Mouse (Mus musculus): ENCODE measurements around the gene Rasgef1b. TPM values are rescaled to one million over a fixed set of nuclear protein-coding genes. Genes with fewer than 3 reads are reported as not detected.

Gene Rasgef1b
- polyA plus RNA-seq, 1 experiment from 2014 or later: 12.0 TPM

DNA sequence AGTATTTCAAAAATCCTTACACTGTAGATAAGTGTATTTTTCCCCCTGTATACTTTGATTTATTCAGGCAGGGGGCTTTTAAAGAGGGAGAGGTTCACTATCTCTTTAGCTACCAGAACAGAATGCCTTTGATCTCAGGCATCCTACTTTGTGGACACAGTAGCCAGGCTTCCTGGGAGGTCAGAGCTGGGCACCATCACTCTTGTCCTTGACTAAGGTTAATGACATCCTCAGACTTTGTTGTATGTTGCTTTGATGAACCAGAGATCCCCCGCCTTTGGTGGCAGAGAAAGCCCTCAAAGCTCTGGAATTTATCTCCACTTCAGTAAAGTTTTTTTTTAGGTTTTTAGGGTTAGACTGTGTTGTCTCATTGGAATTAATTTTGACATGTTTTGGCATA, 343.8 kb downstream of the Rasgef1b start:
- WGBS: 59% methylated on average over 1 of the region's 1 CpGs
- no peaks in the 10 kb centered on the region for H3K36me3 ChIP-seq
- H3K9me3 ChIP-seq: no peaks in the 10 kb centered on the region
- H3K27me3 ChIP-seq (replicated peaks): no peaks in the 10 kb centered on the region
- ATAC-seq (ENCODE audit: insufficient read depth, low FRiP score, low read depth): no peak
- H3K4me3 ChIP-seq (replicated peaks): no peak overlapping the region
- no peak overlapping the region for H3K9ac ChIP-seq
- no peak overlapping the region for H3K4me2 ChIP-seq
- no peak overlapping the region for H3K27ac ChIP-seq
- H3K4me1 ChIP-seq: peaks cover 13% of the 10 kb centered on the region; the same call in 1 of the 2 replicates

DNA sequence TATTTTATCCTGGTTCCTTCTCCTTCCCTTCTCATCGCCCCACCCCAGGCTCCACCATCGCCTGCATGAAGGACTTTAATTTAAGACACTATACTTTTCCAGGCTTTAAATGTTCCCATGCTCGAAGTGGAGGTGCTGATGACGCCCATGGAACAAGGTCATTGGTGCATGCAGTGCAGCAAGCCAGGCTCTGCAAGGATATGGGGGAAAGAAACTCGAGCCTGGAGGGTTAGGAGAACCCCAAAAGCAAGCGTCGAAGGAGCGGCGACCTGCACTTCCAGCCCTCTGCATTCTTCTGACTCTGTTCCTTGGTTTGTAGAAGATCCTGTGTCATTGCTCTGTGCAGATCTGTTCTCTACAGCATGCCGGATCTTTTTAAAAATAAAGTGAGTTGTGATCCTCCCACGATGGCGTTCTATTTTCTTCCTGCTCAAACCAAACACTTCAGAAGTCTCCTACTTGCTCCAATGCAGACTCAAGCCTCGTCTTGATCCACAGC, 345.0 kb downstream of the Rasgef1b start:
- H3K27me3 ChIP-seq (replicated peaks): no peaks in the 10 kb centered on the region
- no peak overlapping the region for H3K4me3 ChIP-seq (replicated peaks)
- H3K4me2 ChIP-seq: no peak overlapping the region
- 80% methylated on average over 13 of the region's 13 CpGs for WGBS
- H3K9ac ChIP-seq: no peak overlapping the region
- no peaks in the 10 kb centered on the region for H3K36me3 ChIP-seq
- H3K27ac ChIP-seq: no peak overlapping the region
- ATAC-seq (ENCODE audit: insufficient read depth, low FRiP score, low read depth): no peak
- H3K9me3 ChIP-seq: no peaks in the 10 kb centered on the region
- H3K4me1 ChIP-seq: peaks cover 16% of the 10 kb centered on the region

DNA sequence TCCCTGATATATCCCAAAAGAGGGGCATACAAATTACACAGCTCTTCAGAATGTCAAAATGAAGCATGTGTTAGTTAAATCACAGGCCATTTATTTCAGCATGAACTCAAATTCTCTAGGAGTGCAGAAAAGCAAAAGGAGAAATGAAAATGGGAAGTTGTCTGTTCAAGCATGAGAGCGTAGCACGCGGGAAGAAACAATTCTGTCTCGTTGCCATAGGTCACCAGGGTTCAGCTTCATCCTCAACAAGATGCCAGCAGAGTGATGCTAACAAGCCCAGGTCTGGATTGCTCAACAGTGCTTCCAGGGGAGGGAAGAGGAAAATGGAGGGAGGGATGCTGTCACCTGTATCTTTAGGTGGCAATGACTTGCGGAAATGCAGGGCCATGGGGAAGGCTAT, 346.1 kb downstream of the Rasgef1b start:
- Histone ChIP-seq H3K4me3 (replicated peaks) (no peak overlapping the region), H3K27ac (no peak overlapping the region), H3K4me2 (no peak overlapping the region), H3K27me3 (replicated peaks) (no peaks in the 10 kb centered on the region), H3K9ac (no peak overlapping the region), H3K36me3 (no peaks in the 10 kb centered on the region), H3K4me1 (peaks cover 12% of the 10 kb centered on the region), H3K9me3 (no peaks in the 10 kb centered on the region)
- no peak for ATAC-seq (ENCODE audit: insufficient read depth, low FRiP score, low read depth)
- WGBS: 59% methylated on average over 5 of the region's 5 CpGs

DNA sequence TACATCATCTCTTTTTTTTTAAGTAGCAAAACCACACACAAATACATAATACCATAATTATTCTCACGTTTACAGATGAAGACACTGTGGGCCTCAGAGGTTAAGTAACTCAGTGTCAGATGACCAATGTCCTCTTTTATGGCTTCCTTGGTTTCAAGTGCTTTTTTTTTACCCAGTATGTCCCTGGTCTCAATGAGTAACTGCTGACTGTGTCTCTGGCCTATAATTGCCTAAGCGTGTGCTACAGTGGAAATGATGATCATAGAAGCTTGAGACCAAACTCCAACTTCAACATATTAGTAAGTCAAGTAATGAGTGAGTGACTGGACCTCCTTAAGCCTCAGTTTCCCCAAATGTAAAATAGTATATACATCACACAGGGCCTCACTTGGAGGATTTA, 347.2 kb downstream of the Rasgef1b start:
- Histone ChIP-seq H3K27ac (no peak overlapping the region), H3K9ac (no peak overlapping the region), H3K27me3 (replicated peaks) (no peaks in the 10 kb centered on the region), H3K4me1 (peaks cover 12% of the 10 kb centered on the region), H3K36me3 (no peaks in the 10 kb centered on the region), H3K4me2 (no peak overlapping the region), H3K9me3 (no peaks in the 10 kb centered on the region), H3K4me3 (replicated peaks) (no peak overlapping the region)
- ATAC-seq (ENCODE audit: insufficient read depth, low FRiP score, low read depth): no peak
- 80% methylated on average over 2 of the region's 2 CpGs for WGBS

DNA sequence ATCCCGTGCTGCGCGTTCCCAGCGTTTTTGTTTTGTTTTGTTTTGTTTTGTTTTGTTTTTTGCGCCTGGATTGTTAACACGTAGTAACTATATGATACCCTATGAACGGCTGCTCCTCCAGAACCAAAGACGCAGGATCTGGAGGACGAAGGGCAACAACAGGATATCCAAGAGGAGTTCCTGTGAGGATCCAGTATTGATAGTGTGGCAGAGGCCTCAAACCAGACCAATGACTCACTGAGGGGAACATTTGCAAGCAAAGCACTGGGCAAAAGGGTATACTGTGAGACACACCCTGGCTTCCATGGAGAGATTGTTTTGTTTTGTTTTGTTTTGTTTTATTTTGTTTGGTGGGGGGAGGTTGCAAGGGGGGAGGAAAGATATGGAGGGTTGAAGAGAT, 348.0 kb downstream of the Rasgef1b start:
- no peak for ATAC-seq (ENCODE audit: insufficient read depth, low FRiP score, low read depth)
- Histone ChIP-seq H3K9ac (no peak overlapping the region), H3K36me3 (no peaks in the 10 kb centered on the region), H3K4me2 (no peak overlapping the region), H3K4me3 (replicated peaks) (no peak overlapping the region), H3K27ac (no peak overlapping the region), H3K27me3 (replicated peaks) (no peaks in the 10 kb centered on the region), H3K4me1 (peaks cover 12% of the 10 kb centered on the region), H3K9me3 (no peaks in the 10 kb centered on the region)
- 91% methylated on average over 9 of the region's 9 CpGs for WGBS

DNA sequence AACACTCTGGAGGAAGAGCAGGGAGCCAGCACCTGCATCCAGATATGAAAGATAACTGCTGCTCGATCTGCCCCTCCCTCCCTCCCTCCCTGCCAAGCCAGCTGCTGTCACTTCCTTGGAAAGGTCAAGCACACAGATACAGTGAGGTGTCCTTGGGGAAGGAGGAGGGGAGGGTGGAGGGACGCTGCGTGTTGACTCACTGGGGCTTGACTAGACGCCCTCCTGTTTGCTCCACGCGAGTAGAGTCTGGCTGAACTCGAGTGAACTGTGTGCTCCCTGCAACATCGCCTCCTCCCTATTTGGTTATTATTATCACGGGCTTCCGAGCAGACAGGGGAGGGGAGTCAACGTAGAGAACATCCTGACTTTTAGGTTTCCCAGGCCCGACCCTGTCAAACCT, 348.7 kb downstream of the Rasgef1b start:
- H3K9ac ChIP-seq: no peak overlapping the region
- H3K4me2 ChIP-seq: no peak overlapping the region
- no peaks in the 10 kb centered on the region for H3K9me3 ChIP-seq
- no peaks in the 10 kb centered on the region for H3K27me3 ChIP-seq (replicated peaks)
- H3K27ac ChIP-seq: no peak overlapping the region
- WGBS: 15% methylated on average over 12 of the region's 12 CpGs
- no peaks in the 10 kb centered on the region for H3K36me3 ChIP-seq
- no peak overlapping the region for H3K4me3 ChIP-seq (replicated peaks)
- H3K4me1 ChIP-seq: peaks cover 12% of the 10 kb centered on the region
- ATAC-seq (ENCODE audit: insufficient read depth, low FRiP score, low read depth): peak; percentile 35; the same call in 1 of the 2 replicates

DNA sequence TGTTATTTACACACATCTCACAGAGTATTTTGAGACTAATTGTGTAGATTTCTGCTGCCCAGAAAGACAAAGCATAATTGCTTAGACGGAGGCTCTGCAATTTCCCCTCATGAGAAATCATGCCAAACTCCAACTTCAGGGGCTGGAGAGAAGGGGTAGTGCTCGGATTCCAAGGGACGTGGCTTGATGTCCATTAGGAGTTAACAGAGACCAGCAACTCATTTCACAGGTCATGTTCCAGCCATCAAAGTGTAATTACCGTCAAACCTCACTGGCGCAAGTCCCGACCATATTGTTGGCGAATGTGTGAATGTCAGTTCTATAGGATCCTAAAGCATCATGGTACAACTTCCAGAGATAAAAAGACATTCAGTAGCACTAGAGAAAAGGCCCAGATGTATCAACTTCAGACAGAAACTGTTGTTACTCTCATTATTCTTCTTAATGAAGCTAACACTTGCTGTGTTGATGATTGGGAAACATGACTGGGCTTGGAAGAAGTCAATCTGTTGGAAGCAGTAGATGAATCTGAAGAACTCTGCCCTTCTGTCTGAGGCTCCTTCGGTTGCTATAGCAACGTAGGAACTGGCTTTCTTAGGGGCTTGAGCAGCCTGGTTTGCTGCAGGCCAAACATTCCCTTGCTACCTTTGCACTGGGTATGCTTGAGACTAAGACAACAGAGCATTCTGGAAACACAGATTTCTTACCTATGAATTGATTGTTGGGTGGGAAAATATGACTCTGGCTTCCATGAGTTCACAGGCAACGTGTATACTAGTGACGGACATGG, 350.2 kb downstream of the Rasgef1b start:
- H3K4me1 ChIP-seq: peaks cover 12% of the 10 kb centered on the region
- no peaks in the 10 kb centered on the region for H3K36me3 ChIP-seq
- no peaks in the 10 kb centered on the region for H3K27me3 ChIP-seq (replicated peaks)
- no peak overlapping the region for H3K9ac ChIP-seq
- H3K4me2 ChIP-seq: no peak overlapping the region
- no peak overlapping the region for H3K27ac ChIP-seq
- ATAC-seq (ENCODE audit: insufficient read depth, low FRiP score, low read depth): no peak
- H3K4me3 ChIP-seq (replicated peaks): no peak overlapping the region
- no peaks in the 10 kb centered on the region for H3K9me3 ChIP-seq
- 76% methylated on average over 11 of the region's 11 CpGs for WGBS

DNA sequence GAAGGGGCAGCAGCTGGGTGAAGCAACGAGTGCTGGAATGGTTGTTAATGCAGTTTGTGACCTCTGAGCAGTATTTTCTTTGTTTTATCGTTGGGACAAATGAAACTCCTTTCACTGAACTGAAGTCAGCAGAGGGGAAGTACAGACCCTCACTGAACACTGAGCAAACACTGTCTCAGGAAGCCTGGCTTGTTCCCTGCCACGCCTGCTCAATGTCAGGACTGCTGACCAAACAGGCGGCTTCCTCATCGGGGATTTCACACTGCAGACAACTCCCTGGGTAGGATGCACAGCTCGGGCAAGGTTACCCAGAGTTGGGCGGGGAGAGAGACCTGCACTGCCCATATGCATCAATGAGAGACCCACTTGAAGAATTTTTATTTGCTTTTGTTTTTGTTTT, 353.1 kb downstream of the Rasgef1b start:
- H3K27me3 ChIP-seq (replicated peaks): no peaks in the 10 kb centered on the region
- no peak for ATAC-seq (ENCODE audit: insufficient read depth, low FRiP score, low read depth)
- H3K4me1 ChIP-seq: peaks cover 9% of the 10 kb centered on the region
- H3K4me3 ChIP-seq (replicated peaks): no peak overlapping the region
- no peaks in the 10 kb centered on the region for H3K36me3 ChIP-seq
- no peak overlapping the region for H3K9ac ChIP-seq
- no peak overlapping the region for H3K27ac ChIP-seq
- 41% methylated on average over 7 of the region's 7 CpGs for WGBS
- no peak overlapping the region for H3K4me2 ChIP-seq
- H3K9me3 ChIP-seq: no peaks in the 10 kb centered on the region

DNA sequence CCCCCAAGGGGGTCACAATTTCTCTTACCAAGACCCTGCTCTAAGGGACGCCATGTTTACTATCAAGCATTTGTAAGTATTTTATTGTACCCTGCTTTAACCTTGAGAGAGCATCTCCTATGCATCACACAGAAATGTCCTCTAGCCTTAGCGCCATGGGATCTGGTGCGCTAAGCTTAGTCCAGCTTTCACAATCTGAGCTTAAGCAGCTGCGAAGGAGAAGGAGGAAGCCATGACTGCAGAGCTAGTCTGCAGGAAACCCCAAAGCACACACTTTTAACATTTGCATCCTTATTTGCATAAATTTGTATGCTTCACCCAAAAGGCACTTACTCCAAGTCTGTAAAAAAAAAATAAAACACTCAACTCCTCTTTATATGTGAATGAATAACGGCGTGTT, 354.4 kb downstream of the Rasgef1b start:
- no peaks in the 10 kb centered on the region for H3K27me3 ChIP-seq (replicated peaks)
- H3K4me3 ChIP-seq (replicated peaks): no peak overlapping the region
- no peak overlapping the region for H3K4me2 ChIP-seq
- no peaks in the 10 kb centered on the region for H3K4me1 ChIP-seq
- no peak overlapping the region for H3K9ac ChIP-seq
- no peak overlapping the region for H3K27ac ChIP-seq
- no peaks in the 10 kb centered on the region for H3K36me3 ChIP-seq
- H3K9me3 ChIP-seq: no peaks in the 10 kb centered on the region
- 91% methylated on average over 6 of the region's 6 CpGs for WGBS
- no peak for ATAC-seq (ENCODE audit: insufficient read depth, low FRiP score, low read depth)

DNA sequence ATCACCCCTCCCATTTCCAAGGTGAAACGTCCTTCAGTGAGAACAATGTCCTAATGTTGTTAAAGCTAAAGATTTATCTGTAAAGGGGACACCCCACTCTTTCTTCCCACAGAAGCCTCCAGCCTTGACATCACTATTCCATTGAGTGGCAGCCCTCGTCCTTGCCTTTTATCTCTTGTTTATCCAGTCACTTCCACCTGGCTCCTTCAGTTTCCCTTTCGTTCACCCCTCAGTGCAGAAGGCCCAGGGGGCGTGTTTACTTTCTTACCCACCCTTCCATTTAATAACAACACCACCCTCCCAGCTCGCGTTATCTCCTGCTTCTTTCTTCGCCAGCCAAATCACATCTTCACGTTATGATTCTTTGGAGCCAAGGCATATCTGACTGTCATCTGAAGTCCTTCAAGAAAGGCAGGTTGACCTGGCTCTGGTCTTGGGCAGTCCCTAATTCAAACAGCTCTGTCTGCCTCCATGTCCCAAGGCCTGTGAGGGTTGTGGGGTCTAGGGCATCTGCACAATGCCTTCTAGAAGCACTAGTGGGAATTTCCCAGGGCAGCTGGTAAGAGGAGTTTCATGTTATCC, 355.2 kb downstream of the Rasgef1b start:
- WGBS: 41% methylated on average over 8 of the region's 8 CpGs
- Histone ChIP-seq H3K4me3 (replicated peaks) (no peak overlapping the region), H3K4me1 (no peaks in the 10 kb centered on the region), H3K4me2 (no peak overlapping the region), H3K9me3 (no peaks in the 10 kb centered on the region), H3K27ac (no peak overlapping the region), H3K36me3 (no peaks in the 10 kb centered on the region), H3K9ac (no peak overlapping the region), H3K27me3 (replicated peaks) (no peaks in the 10 kb centered on the region)
- no peak for ATAC-seq (ENCODE audit: insufficient read depth, low FRiP score, low read depth)

DNA sequence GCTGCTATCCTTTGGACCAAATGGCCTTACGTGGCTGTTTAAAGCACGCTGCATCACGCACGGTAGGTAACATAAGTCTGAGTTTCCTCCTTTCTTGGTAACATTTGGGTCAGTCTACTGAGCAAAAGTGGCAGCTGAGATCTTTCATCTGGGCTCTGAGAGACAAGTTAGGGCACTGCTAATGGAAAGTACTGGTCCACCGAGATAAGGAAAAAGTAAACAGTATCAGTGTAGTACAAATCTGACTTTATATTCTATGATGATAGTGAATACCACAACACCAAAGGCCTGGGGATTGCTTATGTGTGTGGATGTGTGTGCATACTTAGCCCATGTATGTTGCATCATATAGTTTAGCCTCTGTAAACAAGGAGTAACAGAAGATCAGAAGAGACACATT, 358.2 kb downstream of the Rasgef1b start:
- 41% methylated on average over 5 of the region's 5 CpGs for WGBS
- no peaks in the 10 kb centered on the region for H3K36me3 ChIP-seq
- no peaks in the 10 kb centered on the region for H3K4me1 ChIP-seq
- 0 out of 2 replicates have a peak, but pooled peaks have one; percentile 35 for ATAC-seq (ENCODE audit: insufficient read depth, low FRiP score, low read depth)
- no peaks in the 10 kb centered on the region for H3K9me3 ChIP-seq
- H3K4me3 ChIP-seq (replicated peaks): no peak overlapping the region
- no peak overlapping the region for H3K9ac ChIP-seq
- H3K27ac ChIP-seq: no peak overlapping the region
- H3K4me2 ChIP-seq: no peak overlapping the region
- no peaks in the 10 kb centered on the region for H3K27me3 ChIP-seq (replicated peaks)

DNA sequence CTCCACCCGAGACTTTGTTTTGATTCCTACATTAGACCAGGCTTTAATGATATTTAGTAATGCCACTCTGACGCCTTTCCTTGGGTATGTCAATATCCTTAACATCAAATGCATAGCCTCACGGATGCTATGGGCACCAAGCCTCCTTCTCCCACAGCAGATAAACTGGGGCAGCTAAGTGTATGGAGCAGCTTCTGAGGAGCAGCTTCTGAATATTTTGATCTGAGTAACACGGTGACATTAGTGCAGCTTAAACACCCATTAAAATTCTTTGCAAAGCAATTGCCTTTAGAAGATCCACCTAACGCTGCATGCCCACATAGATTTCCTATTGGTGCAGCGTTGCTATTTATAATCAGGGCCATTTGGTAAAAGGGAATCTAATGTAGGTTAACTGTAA, 359.6 kb downstream of the Rasgef1b start:
- Histone ChIP-seq H3K4me2 (no peak overlapping the region), H3K9me3 (no peaks in the 10 kb centered on the region), H3K9ac (no peak overlapping the region), H3K4me3 (replicated peaks) (no peak overlapping the region), H3K4me1 (no peaks in the 10 kb centered on the region), H3K27me3 (replicated peaks) (no peaks in the 10 kb centered on the region), H3K36me3 (no peaks in the 10 kb centered on the region), H3K27ac (no peak overlapping the region)
- ATAC-seq (ENCODE audit: insufficient read depth, low FRiP score, low read depth): no peak
- WGBS: 80% methylated on average over 6 of the region's 6 CpGs
